Mouse (Mus musculus) retina, postnatal 7 days (tissue): ENCODE results near the gene Nacc1.
"Not testable (repeated sequence)": the region's sequence is repeated elsewhere in the genome, so short reads cannot be mapped to it uniquely, and the experiment has no call there.

Experiments used
- DNase-seq: peaks from one replicate; pipeline ENCODE4 v3.0.0-alpha.2; 2012; ENCODE audit warnings: low read depth, low spot score

Nacc1 gene

DNA sequence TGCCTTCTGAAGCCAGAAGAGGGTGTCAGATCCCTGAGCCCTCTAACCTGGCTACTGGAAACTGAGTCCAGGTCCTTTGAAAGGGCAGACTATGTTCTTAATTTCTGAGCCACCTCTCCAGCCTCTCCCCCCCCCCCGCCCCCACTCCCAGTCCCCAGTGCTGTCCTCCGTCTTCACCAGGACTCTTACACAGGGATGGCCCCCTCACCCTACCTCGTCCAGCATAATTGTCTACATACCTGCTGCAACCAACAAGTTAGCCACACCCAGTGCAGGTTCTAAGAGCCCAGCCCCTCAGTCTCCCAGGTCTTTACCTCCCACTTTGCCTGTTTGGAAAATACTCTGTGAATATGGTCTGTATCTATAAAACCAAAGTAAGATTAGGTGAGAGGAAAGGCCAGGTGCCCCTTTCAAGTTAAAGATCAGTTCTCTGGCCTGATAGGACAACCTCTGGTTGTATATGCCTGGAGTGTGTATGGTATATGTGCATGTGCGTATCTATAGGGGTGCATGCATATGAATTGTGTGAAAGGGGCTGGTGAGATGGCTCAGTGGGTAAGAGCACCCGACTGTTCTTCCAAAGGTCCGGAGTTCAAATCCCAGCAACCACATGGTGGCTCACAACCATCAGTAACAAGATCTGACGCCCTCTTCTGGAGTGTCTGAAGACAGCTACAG, 46.9 kb downstream of the Nacc1 start:
- DNase-seq: no peak

DNA sequence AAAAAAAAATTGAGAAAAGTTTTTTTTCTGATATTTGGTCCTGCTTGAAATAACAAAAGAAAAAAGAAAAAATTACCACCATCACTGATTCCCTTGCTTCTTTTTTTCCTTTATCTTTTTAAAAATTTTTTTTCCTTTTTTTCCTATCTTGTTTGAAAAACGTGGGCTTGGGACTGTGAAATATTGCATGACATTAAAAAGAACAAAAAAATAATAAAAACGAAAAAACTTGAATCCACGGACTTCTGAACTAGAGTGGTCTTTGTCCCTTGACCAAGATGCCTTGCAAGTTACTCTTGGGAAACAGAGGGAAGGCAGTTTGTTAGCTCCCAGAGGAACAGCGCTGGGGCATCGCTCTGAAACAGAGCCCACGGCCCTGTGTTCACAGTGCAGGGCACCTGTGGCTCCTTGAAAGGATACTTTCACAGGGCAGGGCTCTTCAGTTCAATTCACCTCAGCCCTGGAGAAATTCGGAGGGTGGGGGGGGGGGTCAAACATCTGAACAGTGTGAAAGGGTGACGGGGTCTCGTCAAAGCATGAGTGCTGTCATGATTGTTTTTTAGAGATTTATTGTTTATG, 47.6 kb downstream of the Nacc1 start:
- no peak for DNase-seq

GRCm38 (mm10) chr8:84639162-84640009, 48.3 kb downstream of the Nacc1 start:
- peak; percentile 94 for DNase-seq

DNA sequence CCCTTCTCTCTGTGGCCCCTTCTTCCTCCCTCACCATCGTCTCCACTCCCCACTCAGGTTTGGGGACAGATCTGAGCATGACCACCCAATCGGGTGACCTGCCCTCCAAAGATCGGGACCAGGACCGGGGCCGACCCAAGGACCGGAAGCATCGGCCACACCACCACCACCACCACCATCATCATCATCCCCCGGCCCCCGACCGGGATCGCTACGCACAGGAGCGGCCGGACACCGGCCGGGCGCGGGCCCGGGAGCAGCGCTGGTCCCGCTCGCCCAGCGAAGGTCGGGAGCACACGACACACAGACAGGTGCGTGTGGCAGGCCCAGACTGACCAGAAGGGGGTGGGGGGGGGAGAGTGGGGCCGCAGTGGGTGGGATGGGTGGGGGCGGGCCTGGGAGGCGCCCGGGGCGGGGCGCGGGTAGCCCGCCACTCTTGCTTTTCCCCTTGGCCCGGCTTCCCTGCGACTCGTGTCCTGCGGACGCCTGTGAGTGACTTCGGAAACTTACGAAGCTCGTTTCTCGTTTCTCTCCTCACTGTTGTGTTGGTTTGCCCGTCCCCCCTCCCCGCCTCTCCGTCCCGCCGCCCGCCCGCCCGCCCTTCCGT, 49.0 kb downstream of the Nacc1 start:
- DNase-seq: no peak

DNA sequence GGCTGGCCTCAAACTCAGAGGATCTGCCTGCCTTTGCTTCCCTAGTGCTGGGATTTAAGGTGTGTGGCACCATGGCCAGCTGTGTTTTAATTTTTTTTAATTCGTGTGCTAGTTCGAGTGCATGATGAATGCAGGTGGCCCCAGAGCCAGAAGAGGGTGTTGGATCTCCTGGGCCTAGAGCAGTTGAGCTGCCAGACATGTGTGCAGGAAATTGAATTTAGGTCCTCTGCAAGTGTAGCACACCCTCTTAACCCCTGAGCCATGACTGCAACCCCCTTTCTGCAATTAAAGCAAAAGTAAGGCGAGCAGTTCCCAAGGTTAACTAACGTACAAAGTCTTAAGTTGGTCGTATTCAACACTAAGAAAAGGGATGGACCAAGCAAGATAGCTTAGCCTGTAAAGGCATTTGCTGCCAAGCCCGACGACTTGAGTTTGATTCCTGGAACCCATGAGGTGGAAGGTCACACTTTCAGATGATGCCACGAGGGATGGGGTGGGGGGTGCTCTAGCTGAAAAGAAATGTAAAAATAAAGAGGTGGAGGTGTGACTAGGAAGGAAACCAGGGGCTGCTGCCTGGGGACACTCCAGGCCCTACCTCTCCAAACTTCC, 49.6 kb downstream of the Nacc1 start:
- no peak for DNase-seq

DNA sequence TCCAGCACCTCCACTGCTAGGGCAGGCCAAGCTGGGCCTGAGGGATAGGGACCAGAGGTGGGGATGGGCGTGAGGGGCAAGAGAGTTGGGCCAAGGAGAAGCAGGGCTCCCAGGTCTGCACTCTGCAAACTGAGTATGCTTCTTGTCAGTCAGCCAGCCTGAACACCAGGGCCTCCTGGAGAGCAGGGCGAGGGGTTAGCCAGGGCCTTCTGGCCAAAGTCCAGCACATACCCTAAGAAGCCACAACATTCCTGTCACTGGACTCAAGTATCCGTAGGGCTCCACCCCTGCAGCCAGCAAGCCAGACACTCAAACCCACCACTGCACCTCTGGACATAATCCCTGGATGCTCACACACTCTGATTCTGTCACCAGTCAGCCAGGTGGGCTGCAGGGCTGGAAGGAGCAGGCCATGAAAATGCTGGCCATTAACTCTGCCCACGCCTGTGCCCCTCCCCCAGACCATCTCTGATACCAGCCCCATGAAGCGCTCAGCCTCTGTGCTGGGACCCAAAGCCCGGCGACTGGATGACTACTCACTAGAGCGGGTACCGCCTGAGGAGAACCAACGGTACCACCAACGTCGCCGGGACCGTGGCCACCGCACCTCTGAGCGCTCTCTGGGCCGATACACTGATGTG, 51.5 kb downstream of the Nacc1 start:
- DNase-seq: no peak

- DNase-seq: no peak
Measured at GRCm38 (mm10) chr8:84635397-84636050, 52.1 kb downstream of the Nacc1 start.

GRCm38 (mm10) chr8:84634849-84635304, 52.8 kb downstream of the Nacc1 start:
- DNase-seq: no peak

DNA sequence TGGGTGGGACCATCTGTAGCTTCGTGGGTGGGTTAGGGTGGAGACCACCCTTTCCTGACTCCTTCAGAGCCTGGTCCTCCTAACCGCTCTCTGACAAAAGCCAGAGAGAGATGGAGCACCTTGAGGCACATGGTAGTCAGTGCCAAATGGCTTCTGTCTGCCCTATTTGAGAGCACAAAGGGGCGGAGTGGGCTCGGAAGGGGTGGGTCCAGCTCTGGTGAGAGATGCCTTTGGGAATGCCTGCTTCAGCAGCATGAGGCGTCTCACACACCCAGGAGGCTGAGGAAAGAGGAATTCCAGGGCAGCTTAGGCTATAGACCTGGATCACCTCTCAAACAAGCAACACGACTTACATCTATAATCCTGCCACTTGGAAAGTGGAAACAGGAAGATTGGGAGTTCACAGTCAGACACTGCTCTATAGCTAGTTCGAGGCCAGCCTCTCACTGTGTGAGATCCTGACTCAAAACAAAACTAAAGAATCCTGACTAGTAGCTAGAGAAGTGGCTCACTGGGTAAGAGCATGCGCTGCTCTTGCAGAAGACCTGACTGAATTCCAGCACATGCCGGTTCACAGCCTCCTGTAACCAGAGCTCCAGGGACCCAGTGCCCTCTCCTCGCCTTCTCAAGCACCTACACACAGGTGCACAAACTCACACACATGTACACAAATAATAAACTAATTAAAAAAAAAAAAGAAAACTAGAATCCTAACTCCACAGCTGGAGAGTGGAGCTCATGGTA, 53.6 kb downstream of the Nacc1 start:
- no peak for DNase-seq

GRCm38 (mm10) chr8:84631813-84632212, 55.8 kb downstream of the Nacc1 start:
- DNase-seq: no peak

GRCm38 (mm10) chr8:84630145-84630544, 57.5 kb downstream of the Nacc1 start:
- no peak for DNase-seq

GRCm38 (mm10) chr8:84629586-84629985, 58.1 kb downstream of the Nacc1 start:
- no peak for DNase-seq

GRCm38 (mm10) chr8:84623425-84623824, 64.2 kb downstream of the Nacc1 start:
- DNase-seq: not testable (repeated sequence)

- DNase-seq: no peak
Measured at GRCm38 (mm10) chr8:84621102-84621625, 66.5 kb downstream of the Nacc1 start.
